Mouse (Mus musculus): Measurements from ENCODE around the gene Depp1. TPM values are rescaled to one million over a fixed set of nuclear protein-coding genes. Genes with fewer than 3 reads are reported as not detected.

Depp1 gene
- polyA plus RNA-seq, 1 experiment from 2014 or later = 13.8 TPM

- no peak overlapping the region for H3K9ac ChIP-seq (replicated peaks; ENCODE audit: low read length)
- 87% methylated on average over 2 of the region's 2 CpGs for WGBS
- no peak overlapping the region for H3K27ac ChIP-seq (replicated peaks; ENCODE audit: low read depth, low read length)
- H3K27me3 ChIP-seq (ENCODE audit: control insufficient read depth, insufficient read depth, low read length) = no peaks in the 10 kb centered on the region
- ATAC-seq (replicated peaks; ENCODE audit: insufficient number of reproducible peaks, low FRiP score, low TSS enrichment, low read depth) (no peak), DNase-seq (ENCODE audit: low spot score) (no peak)
- no peak overlapping the region for H3K4me3 ChIP-seq (ENCODE audit: low read depth, low read length)
- H3K36me3 ChIP-seq (replicated peaks; ENCODE audit: control insufficient read depth, insufficient read depth, low read depth, low read length) = no peaks in the 10 kb centered on the region
- no peak overlapping the region for H3K4me2 ChIP-seq (ENCODE audit: low read depth, low read length)
- no peaks in the 10 kb centered on the region for H3K4me1 ChIP-seq (ENCODE audit: control insufficient read depth, insufficient read depth, low read length)
- H3K9me3 ChIP-seq (replicated peaks; ENCODE audit: control insufficient read depth, low read length) = no peaks in the 10 kb centered on the region
Measured at GRCm38 (mm10) chr6:116638871-116639270, 11.5 kb upstream of the Depp1 start.

DNA sequence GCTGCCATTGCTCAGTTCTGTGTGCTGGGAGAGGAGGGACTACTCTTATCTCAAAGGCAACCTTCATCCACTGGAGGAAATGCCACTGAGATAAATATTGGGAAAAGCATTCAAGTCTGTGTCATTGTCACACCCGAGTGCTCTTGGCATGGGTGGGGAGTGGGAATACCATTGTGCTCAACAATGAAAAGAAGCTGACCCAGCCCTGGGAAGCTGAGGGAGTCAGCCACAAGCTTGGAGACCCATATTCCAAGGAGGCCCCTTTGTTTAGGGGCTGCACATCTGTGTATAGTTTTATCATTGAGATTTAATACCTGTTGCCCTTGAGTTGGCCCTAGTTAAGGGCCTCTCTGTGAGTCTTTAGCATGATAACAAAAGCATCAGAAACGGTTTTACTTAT is 10.7 kb upstream of the Depp1 start:
- no peak overlapping the region for H3K27ac ChIP-seq (replicated peaks; ENCODE audit: low read depth, low read length)
- no peak overlapping the region for H3K4me2 ChIP-seq (ENCODE audit: low read depth, low read length)
- WGBS = 72% methylated on average over 2 of the region's 2 CpGs
- no peaks in the 10 kb centered on the region for H3K36me3 ChIP-seq (replicated peaks; ENCODE audit: control insufficient read depth, insufficient read depth, low read depth, low read length)
- H3K27me3 ChIP-seq (ENCODE audit: control insufficient read depth, insufficient read depth, low read length) = no peaks in the 10 kb centered on the region
- H3K4me1 ChIP-seq (ENCODE audit: control insufficient read depth, insufficient read depth, low read length) = no peaks in the 10 kb centered on the region
- H3K4me3 ChIP-seq (ENCODE audit: low read depth, low read length) = no peak overlapping the region
- no peaks in the 10 kb centered on the region for H3K9me3 ChIP-seq (replicated peaks; ENCODE audit: control insufficient read depth, low read length)
- ATAC-seq (replicated peaks; ENCODE audit: insufficient number of reproducible peaks, low FRiP score, low TSS enrichment, low read depth) (no peak), DNase-seq (ENCODE audit: low spot score) (no peak)
- no peak overlapping the region for H3K9ac ChIP-seq (replicated peaks; ENCODE audit: low read length)

DNA sequence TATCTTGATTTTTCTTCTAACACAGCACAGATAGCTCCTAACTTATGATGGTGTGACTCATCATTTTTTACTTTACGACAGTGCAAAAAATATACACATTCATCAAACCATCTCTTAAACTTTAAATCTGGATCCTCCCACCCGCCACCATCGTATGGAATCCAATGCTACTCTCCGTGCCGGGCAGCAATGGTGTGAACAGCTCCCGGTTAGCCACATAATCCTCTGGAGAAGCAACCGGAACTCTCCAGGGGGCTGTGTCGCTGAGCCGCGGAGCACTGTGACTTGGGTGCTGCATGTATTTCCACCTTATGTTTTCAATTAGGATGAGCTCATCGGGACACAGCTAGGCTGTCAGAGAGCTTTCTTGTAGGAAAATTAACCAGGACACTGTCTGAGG is 7.5 kb upstream of the Depp1 start:
- no peak overlapping the region for H3K4me2 ChIP-seq (ENCODE audit: low read depth, low read length)
- H3K9ac ChIP-seq (replicated peaks; ENCODE audit: low read length) = no peak overlapping the region
- H3K27ac ChIP-seq (replicated peaks; ENCODE audit: low read depth, low read length) = no peak overlapping the region
- H3K9me3 ChIP-seq (replicated peaks; ENCODE audit: control insufficient read depth, low read length) = no peaks in the 10 kb centered on the region
- no peaks in the 10 kb centered on the region for H3K27me3 ChIP-seq (ENCODE audit: control insufficient read depth, insufficient read depth, low read length)
- no peak overlapping the region for H3K4me3 ChIP-seq (ENCODE audit: low read depth, low read length)
- WGBS = 74% methylated on average over 11 of the region's 11 CpGs
- no peaks in the 10 kb centered on the region for H3K4me1 ChIP-seq (ENCODE audit: control insufficient read depth, insufficient read depth, low read length)
- ATAC-seq (replicated peaks; ENCODE audit: insufficient number of reproducible peaks, low FRiP score, low TSS enrichment, low read depth) (no peak), DNase-seq (ENCODE audit: low spot score) (no peak)
- H3K36me3 ChIP-seq (replicated peaks; ENCODE audit: control insufficient read depth, insufficient read depth, low read depth, low read length) = no peaks in the 10 kb centered on the region

DNA sequence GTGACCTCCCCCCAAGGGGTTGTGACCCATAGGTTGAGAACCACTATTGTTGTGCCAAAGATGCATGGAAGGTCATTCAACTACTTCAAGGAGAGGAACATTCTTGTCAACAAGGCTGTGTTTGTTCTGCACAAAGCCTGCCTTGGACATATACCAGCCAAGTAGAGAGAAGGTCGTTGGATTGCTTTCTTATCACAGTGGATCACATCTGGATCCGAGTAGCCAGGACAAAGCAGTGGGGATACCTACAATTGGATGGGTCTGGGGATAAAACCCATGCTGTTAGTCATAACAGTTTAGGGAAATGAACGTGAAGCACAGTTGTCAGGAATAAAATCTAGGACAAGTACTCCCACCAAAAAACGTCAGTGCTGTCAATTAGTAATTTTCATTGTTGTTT is 6.5 kb upstream of the Depp1 start:
- DNase-seq (ENCODE audit: low spot score) (no peak), ATAC-seq (replicated peaks; ENCODE audit: insufficient number of reproducible peaks, low FRiP score, low TSS enrichment, low read depth) (no peak)
- Histone ChIP-seq H3K9me3 (replicated peaks; ENCODE audit: control insufficient read depth, low read length) (no peaks in the 10 kb centered on the region), H3K4me3 (ENCODE audit: low read depth, low read length) (no peak overlapping the region), H3K36me3 (replicated peaks; ENCODE audit: control insufficient read depth, insufficient read depth, low read depth, low read length) (no peaks in the 10 kb centered on the region), H3K9ac (replicated peaks; ENCODE audit: low read length) (no peak overlapping the region), H3K27ac (replicated peaks; ENCODE audit: low read depth, low read length) (no peak overlapping the region), H3K4me1 (ENCODE audit: control insufficient read depth, insufficient read depth, low read length) (no peaks in the 10 kb centered on the region), H3K27me3 (ENCODE audit: control insufficient read depth, insufficient read depth, low read length) (no peaks in the 10 kb centered on the region), H3K4me2 (ENCODE audit: low read depth, low read length) (no peak overlapping the region)
- 55% methylated on average over 4 of the region's 4 CpGs for WGBS

GRCm38 (mm10) chr6:116644335-116644734 is 6.1 kb upstream of the Depp1 start:
- Histone ChIP-seq H3K36me3 (replicated peaks; ENCODE audit: control insufficient read depth, insufficient read depth, low read depth, low read length) (no peaks in the 10 kb centered on the region), H3K27me3 (ENCODE audit: control insufficient read depth, insufficient read depth, low read length) (no peaks in the 10 kb centered on the region), H3K4me1 (ENCODE audit: control insufficient read depth, insufficient read depth, low read length) (no peaks in the 10 kb centered on the region), H3K9ac (replicated peaks; ENCODE audit: low read length) (no peak overlapping the region), H3K9me3 (replicated peaks; ENCODE audit: control insufficient read depth, low read length) (no peaks in the 10 kb centered on the region), H3K27ac (replicated peaks; ENCODE audit: low read depth, low read length) (no peak overlapping the region), H3K4me3 (ENCODE audit: low read depth, low read length) (no peak overlapping the region), H3K4me2 (ENCODE audit: low read depth, low read length) (no peak overlapping the region)
- DNase-seq (ENCODE audit: low spot score) (no peak), ATAC-seq (replicated peaks; ENCODE audit: insufficient number of reproducible peaks, low FRiP score, low TSS enrichment, low read depth) (no peak)
- 69% methylated on average over 3 of the region's 3 CpGs for WGBS

DNA sequence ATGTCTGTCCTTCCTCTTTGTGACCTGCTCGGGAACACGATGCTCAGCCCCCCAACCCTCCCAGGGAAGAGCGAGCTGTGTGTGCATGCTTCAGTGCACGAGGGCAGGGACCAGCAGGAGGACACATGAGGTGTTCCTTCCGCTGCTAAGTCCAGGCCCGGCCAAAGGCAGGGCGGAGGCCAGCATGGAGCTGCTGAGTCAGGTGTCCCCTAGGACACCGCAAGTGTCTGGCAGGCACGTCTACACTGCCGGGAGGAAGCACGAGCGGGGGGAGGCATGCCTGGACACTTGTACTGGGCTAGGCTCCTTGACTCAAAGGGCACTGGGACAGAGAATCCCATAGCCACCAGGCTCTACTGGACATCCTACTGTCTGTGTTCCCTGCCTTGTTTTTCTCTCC is 2.6 kb upstream of the Depp1 start:
- H3K4me1 ChIP-seq (ENCODE audit: control insufficient read depth, insufficient read depth, low read length) = no peaks in the 10 kb centered on the region
- 78% methylated on average over 12 of the region's 12 CpGs for WGBS
- H3K9ac ChIP-seq (replicated peaks; ENCODE audit: low read length) = no peak overlapping the region
- no peaks in the 10 kb centered on the region for H3K9me3 ChIP-seq (replicated peaks; ENCODE audit: control insufficient read depth, low read length)
- H3K27ac ChIP-seq (replicated peaks; ENCODE audit: low read depth, low read length) = no peak overlapping the region
- H3K27me3 ChIP-seq (ENCODE audit: control insufficient read depth, insufficient read depth, low read length) = no peaks in the 10 kb centered on the region
- no peak overlapping the region for H3K4me3 ChIP-seq (ENCODE audit: low read depth, low read length)
- H3K4me2 ChIP-seq (ENCODE audit: low read depth, low read length) = no peak overlapping the region
- no peaks in the 10 kb centered on the region for H3K36me3 ChIP-seq (replicated peaks; ENCODE audit: control insufficient read depth, insufficient read depth, low read depth, low read length)
- no peak for ATAC-seq (replicated peaks; ENCODE audit: insufficient number of reproducible peaks, low FRiP score, low TSS enrichment, low read depth)
- no peak for DNase-seq (ENCODE audit: low spot score)

GRCm38 (mm10) chr6:116649811-116650210 is 598 bp upstream of the Depp1 start:
- H3K4me1 ChIP-seq (ENCODE audit: control insufficient read depth, insufficient read depth, low read length) = no peaks in the 10 kb centered on the region
- ATAC-seq (replicated peaks; ENCODE audit: insufficient number of reproducible peaks, low FRiP score, low TSS enrichment, low read depth) (no peak), DNase-seq (ENCODE audit: low spot score) (no peak)
- H3K4me3 ChIP-seq (ENCODE audit: low read depth, low read length) = no peak overlapping the region
- no peaks in the 10 kb centered on the region for H3K27me3 ChIP-seq (ENCODE audit: control insufficient read depth, insufficient read depth, low read length)
- H3K9ac ChIP-seq (replicated peaks; ENCODE audit: low read length) = no peak overlapping the region
- H3K27ac ChIP-seq (replicated peaks; ENCODE audit: low read depth, low read length) = no peak overlapping the region
- no peaks in the 10 kb centered on the region for H3K36me3 ChIP-seq (replicated peaks; ENCODE audit: control insufficient read depth, insufficient read depth, low read depth, low read length)
- H3K4me2 ChIP-seq (ENCODE audit: low read depth, low read length) = no peak overlapping the region
- 83% methylated on average over 7 of the region's 7 CpGs for WGBS
- no peaks in the 10 kb centered on the region for H3K9me3 ChIP-seq (replicated peaks; ENCODE audit: control insufficient read depth, low read length)

- Histone ChIP-seq H3K27me3 (ENCODE audit: control insufficient read depth, insufficient read depth, low read length) (no peaks in the 10 kb centered on the region), H3K9ac (replicated peaks; ENCODE audit: low read length) (no peak overlapping the region), H3K36me3 (replicated peaks; ENCODE audit: control insufficient read depth, insufficient read depth, low read depth, low read length) (no peaks in the 10 kb centered on the region), H3K4me2 (ENCODE audit: low read depth, low read length) (no peak overlapping the region), H3K4me1 (ENCODE audit: control insufficient read depth, insufficient read depth, low read length) (no peaks in the 10 kb centered on the region), H3K4me3 (ENCODE audit: low read depth, low read length) (no peak overlapping the region), H3K9me3 (replicated peaks; ENCODE audit: control insufficient read depth, low read length) (no peaks in the 10 kb centered on the region), H3K27ac (replicated peaks; ENCODE audit: low read depth, low read length) (no peak overlapping the region)
- no peak for DNase-seq (ENCODE audit: low spot score)
- 74% methylated on average over 20 of the region's 20 CpGs for WGBS
- ATAC-seq (replicated peaks; ENCODE audit: insufficient number of reproducible peaks, low FRiP score, low TSS enrichment, low read depth) = no peak
Measured at GRCm38 (mm10) chr6:116651437-116652118, 1.2 kb downstream of the Depp1 start.

Data from embryonic facial prominence, embryonic 11.5 days (tissue).